Mouse (Mus musculus) forebrain, embryonic 12.5 days (tissue): ENCODE data around the gene Gadd45g. TPM values are rescaled to one million over a fixed set of nuclear protein-coding genes. Genes with fewer than 3 reads are reported as not detected.

ENCODE experiments used
- ATAC-seq: fragments of 200-750 bp; cut with Nextera tagmentation; 2 replicates; pipeline ENCODE4 v1.8.0; 2017; ENCODE audit warnings: moderate TSS enrichment; ENCODE audit not compliant: low FRiP score
- H3K27ac ChIP-seq: fragments of 300-500 bp; sonication (generic); 2 replicates; pipeline ENCODE4 v1.5.1; 2016; ENCODE audit warnings: mild to moderate bottlenecking
- H3K27me3 ChIP-seq: fragments of 300-500 bp; sonication (generic); 2 replicates; pipeline ENCODE4 v1.6.1; 2016; ENCODE audit warnings: mild to moderate bottlenecking
- H3K36me3 ChIP-seq: fragments of 300-500 bp; sonication (generic); replicated peaks from 2 replicates; pipeline ENCODE4 v1.6.1; 2016; ENCODE audit warnings: mild to moderate bottlenecking
- H3K4me1 ChIP-seq: fragments of 300-500 bp; sonication (generic); 2 replicates; pipeline ENCODE4 v1.6.1; 2016
- H3K4me2 ChIP-seq: fragments of 300-500 bp; sonication (generic); 2 replicates; pipeline ENCODE4 v1.6.1; 2016; ENCODE audit warnings: mild to moderate bottlenecking, moderate library complexity
- H3K4me3 ChIP-seq: fragments of 300-500 bp; sonication (generic); replicated peaks from 2 replicates; pipeline ENCODE4 v1.5.1; 2016; ENCODE audit warnings: mild to moderate bottlenecking
- H3K9ac ChIP-seq: fragments of 300-500 bp; sonication (generic); 2 replicates; pipeline ENCODE4 v1.6.1; 2016; ENCODE audit warnings: mild to moderate bottlenecking
- H3K9me3 ChIP-seq: fragments of 300-500 bp; sonication (generic); 2 replicates; pipeline ENCODE4 v1.6.1; 2016
- WGBS: fragments of 180-500 bp; shearing (Covaris S2); methylation state at CpG from one replicate; pipeline ENCODE4 v1.1.7; 2016; 5-methylcytosine and 5-hydroxymethylcytosine counted together
- polyA plus RNA-seq: library from polyadenylated mRNA; unstranded; fragments of >200 nt; fragmentation: Nextera tagmentation; extraction: Ambion mirVana; gene quantifications from 2 replicates; pipeline ENCODE4 v1.2.1, GENCODE M21; 2016

The Gadd45g gene
- polyA plus RNA-seq, result 211 and 218 TPM in 2 replicates

DNA sequence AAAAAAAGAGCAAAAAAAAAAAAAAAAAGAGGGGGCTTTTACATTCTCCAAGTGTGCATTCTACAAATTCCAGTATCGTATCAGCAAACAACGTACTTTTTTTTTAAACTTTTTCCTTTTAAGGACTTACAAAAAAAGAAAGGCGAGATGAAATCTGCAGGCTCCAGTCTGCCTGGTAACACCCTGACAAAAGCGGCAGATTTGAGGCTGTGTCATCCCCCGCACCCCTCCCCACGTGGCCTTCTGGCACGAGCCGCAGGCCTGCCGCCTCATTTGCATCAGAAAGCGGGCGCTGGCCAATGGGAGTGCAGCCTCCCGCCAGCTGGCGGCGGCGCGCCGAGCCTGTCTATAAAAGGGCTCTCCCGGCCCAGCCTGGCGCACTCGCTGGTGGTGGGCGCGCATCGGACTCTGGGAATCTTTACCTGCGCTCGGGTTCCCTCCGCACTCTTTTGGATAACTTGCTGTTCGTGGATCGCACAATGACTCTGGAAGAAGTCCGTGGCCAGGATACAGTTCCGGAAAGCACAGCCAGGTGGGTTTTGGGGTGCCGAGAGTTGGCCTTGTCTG lies at the start of gene Gadd45g:
TSS of gene Gadd45g (plus strand) at position 378 of the 567 bp plus-strand sequence.
- Histone ChIP-seq H3K4me1 (peaks cover 73% of the 10 kb centered on the region), H3K4me3 (peak within 1 kb of the TSS; percentile 68), H3K27me3 (peaks cover 65% of the 10 kb centered on the region), H3K36me3 (no peaks in the 10 kb centered on the region), H3K4me2 (peak within 1 kb of the TSS; percentile 76), H3K27ac (peak within 1 kb of the TSS; percentile 95), H3K9me3 (no peaks in the 10 kb centered on the region), H3K9ac (peak within 1 kb of the TSS; percentile 85)
- peak; percentile 78 for ATAC-seq
- under 1% methylated on average over 31 of the region's 31 CpGs for WGBS

DNA sequence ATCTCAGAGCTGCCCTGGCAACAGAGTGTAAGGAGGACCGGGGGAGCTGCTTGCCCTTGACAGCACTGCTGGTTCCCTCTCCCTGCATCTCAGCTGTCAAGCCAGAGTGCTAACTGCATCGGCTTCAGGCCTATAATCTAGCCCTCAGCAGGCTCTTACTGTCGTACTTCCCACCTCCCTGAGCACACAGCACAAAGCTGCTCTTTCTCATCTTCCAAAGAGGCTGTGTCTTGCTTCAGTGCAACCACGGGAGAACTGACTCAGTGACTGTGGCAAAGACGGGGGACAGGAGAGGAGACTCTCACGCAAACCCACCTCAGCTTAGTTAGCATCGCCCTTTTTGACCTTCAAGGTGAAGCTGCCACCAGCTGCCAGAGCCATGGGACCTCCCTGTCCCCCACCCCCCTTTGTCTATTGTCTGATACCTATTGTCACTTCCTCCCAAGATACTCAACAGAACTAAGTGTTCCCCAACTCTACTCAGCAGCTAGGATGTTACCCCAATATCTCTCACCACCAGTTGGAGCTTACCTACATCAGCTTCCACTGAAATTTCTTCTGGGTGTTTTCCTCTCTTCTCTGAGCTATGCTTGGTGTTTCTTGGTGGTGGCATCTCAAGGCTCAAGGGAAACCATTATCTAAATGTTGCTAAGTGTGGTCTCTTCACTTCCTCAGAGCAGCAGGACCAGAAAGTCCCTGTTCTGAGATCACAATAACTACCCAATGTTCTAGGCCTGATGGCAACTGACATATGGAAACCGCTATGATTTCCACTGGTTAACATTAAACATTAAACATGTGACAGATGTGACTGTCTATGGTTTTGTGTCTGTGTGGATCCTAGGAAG lies 48.4 kb upstream of the Gadd45g start:
- H3K9ac ChIP-seq, result no peak overlapping the region
- no peak overlapping the region for H3K4me2 ChIP-seq
- H3K4me3 ChIP-seq, result no peak overlapping the region
- no peak for ATAC-seq
- H3K36me3 ChIP-seq, result no peaks in the 10 kb centered on the region
- WGBS, result 67% methylated on average over 8 of the region's 8 CpGs
- 0 out of 2 replicates have a peak overlapping the region, but pooled peaks have one; percentile 19 for H3K27ac ChIP-seq
- peaks cover 20% of the 10 kb centered on the region for H3K27me3 ChIP-seq
- no peaks in the 10 kb centered on the region for H3K4me1 ChIP-seq
- no peaks in the 10 kb centered on the region for H3K9me3 ChIP-seq

DNA sequence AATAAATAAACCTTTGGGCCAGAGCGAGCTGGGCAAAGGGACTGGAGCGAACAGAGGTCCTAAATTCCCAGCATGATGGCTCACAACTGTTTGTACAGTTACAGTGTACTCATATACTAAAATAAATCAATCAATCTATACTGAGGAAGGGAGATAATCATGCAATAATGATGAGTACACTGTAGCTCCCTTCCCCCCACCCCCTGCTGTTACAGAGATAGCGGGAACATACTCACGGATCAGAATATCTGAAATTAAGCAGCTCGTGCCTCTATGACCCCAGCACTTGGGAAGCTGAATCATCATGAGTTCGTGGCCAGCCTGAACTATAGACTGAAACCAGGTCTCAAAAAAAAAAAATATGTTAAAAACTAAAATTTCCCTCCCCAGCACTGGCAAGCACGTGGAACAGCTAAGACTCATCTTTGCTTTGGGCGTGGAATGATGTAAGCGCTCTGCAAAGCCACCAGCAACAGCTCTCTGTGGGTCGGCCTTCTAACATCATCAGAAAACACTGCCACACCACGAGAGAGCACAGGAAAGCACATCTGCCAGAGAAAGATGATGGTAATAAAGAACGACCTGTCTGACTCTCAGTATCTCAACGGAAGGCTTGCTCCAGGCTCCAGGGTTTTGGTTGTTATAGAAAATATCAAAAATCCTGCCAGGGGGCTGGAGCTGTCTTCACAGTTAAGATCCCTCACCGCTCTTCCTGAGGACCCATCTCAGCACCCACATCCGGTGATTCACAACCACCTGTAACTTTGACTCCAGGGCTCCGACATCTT lies 46.5 kb upstream of the Gadd45g start:
- no peak overlapping the region for H3K27ac ChIP-seq
- no peak overlapping the region for H3K4me2 ChIP-seq
- H3K36me3 ChIP-seq, result no peaks in the 10 kb centered on the region
- no peak overlapping the region for H3K9ac ChIP-seq
- no peaks in the 10 kb centered on the region for H3K9me3 ChIP-seq
- H3K27me3 ChIP-seq, result peaks cover 16% of the 10 kb centered on the region
- WGBS, result 85% methylated on average over 16 of the region's 16 CpGs
- no peaks in the 10 kb centered on the region for H3K4me1 ChIP-seq
- no peak overlapping the region for H3K4me3 ChIP-seq
- no peak for ATAC-seq

DNA sequence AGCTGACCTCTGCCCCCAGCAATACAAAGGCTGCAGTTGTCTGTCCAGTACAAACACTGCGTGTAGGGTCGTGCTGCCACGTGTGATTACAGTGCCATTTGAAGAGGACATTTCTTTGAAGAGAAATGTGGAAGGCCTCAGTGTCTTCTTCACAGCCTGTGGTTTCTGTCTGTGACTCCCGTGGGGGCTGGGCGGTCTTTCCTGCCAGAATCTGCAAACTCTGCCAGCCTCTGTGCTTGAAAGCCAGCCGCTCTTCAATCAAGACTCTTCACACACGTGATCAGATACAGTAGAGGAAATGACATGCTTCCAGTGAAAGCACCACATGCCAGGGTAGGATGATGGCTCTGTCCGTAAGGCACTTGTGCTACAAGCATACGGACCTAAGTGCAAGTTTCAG lies 45.6 kb upstream of the Gadd45g start:
- ATAC-seq, result no peak
- H3K4me1 ChIP-seq, result peaks cover 3% of the 10 kb centered on the region; the same call in 1 of the 2 replicates
- H3K9ac ChIP-seq, result no peak overlapping the region
- H3K9me3 ChIP-seq, result no peaks in the 10 kb centered on the region
- 0 out of 2 replicates have a peak overlapping the region, but pooled peaks have one; percentile 13 for H3K27ac ChIP-seq
- 70% methylated on average over 9 of the region's 9 CpGs for WGBS
- peaks cover 14% of the 10 kb centered on the region; the same call in 1 of the 2 replicates for H3K27me3 ChIP-seq
- no peaks in the 10 kb centered on the region for H3K36me3 ChIP-seq
- H3K4me2 ChIP-seq, result no peak overlapping the region
- H3K4me3 ChIP-seq, result no peak overlapping the region

DNA sequence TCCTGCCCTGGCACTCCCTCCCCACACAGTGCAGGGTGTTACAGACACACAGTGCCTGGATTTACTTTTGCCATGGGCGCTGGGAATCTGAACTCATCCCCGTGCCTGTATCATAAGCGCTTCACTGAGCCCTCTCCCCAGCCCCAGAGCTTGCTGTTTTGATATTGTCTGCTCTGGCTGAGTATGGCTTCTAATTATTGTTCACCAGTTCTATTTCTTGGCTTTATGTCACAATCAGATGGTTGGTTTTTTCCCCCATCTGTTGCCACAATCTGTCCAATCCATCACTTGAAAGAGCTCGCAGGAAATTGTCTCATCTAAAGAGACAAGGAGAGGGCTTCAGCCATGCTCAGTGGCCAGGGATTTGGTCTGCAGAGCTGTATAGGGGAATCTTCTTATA lies 40.8 kb upstream of the Gadd45g start:
- H3K27me3 ChIP-seq, result peaks cover 6% of the 10 kb centered on the region; the same call in 1 of the 2 replicates
- WGBS, result 72% methylated on average over 4 of the region's 4 CpGs
- peaks cover 3% of the 10 kb centered on the region; the same call in 1 of the 2 replicates for H3K4me1 ChIP-seq
- H3K4me3 ChIP-seq, result no peak overlapping the region
- H3K9me3 ChIP-seq, result no peaks in the 10 kb centered on the region
- ATAC-seq, result no peak
- peak overlapping the region; percentile 37; the same call in 1 of the 2 replicates for H3K27ac ChIP-seq
- no peak overlapping the region for H3K4me2 ChIP-seq
- H3K9ac ChIP-seq, result no peak overlapping the region
- no peaks in the 10 kb centered on the region for H3K36me3 ChIP-seq

DNA sequence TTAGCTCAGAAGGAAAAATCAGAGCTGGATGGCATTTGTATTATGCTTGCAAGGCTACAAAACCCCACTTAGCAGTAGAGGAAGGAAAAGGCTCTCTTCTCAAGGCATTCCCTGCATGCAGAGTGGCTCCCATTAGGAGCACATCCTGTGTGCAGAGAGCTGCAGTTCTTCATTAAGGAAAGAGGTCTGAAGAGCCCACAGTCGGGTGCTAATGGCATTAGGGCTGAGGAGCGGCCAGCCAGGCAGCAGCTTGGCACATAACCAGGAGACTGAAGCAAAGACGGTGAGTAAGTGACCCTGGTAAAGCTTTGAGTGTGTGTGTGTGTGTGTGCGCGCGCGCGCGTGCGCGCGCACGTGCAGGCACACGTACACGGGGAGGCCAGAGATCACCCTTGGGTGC lies 40.3 kb upstream of the Gadd45g start:
- H3K36me3 ChIP-seq, result no peaks in the 10 kb centered on the region
- H3K4me1 ChIP-seq, result peaks cover 3% of the 10 kb centered on the region; the same call in 1 of the 2 replicates
- peak overlapping the region; percentile 37; the same call in 1 of the 2 replicates for H3K27ac ChIP-seq
- H3K27me3 ChIP-seq, result peaks cover 6% of the 10 kb centered on the region; the same call in 1 of the 2 replicates
- H3K9ac ChIP-seq, result no peak overlapping the region
- no peak overlapping the region for H3K4me3 ChIP-seq
- no peak overlapping the region for H3K4me2 ChIP-seq
- WGBS, result 85% methylated on average over 15 of the region's 15 CpGs
- no peaks in the 10 kb centered on the region for H3K9me3 ChIP-seq
- no peak for ATAC-seq

DNA sequence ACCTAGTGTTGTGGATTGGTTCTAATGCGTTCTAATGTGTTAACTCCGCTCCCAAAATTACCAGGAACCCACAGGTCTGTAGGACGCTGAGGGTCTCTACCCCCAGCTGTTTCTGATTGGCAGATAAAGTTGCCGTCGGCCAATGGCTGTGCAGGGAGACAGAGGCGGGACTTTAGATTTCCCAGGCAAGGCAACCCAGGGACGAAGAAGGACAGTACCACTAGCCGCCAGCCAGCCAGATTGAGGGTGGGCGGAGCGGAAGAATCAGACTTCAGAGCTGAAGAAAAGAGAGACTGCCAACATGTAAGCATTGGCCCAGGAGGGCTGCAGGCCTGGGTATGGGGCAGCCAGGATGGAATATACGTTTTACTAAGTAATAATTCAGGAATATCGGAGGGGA lies 38.3 kb upstream of the Gadd45g start:
- WGBS, result 27% methylated on average over 12 of the region's 12 CpGs
- peaks cover 8% of the 10 kb centered on the region for H3K4me1 ChIP-seq

DNA sequence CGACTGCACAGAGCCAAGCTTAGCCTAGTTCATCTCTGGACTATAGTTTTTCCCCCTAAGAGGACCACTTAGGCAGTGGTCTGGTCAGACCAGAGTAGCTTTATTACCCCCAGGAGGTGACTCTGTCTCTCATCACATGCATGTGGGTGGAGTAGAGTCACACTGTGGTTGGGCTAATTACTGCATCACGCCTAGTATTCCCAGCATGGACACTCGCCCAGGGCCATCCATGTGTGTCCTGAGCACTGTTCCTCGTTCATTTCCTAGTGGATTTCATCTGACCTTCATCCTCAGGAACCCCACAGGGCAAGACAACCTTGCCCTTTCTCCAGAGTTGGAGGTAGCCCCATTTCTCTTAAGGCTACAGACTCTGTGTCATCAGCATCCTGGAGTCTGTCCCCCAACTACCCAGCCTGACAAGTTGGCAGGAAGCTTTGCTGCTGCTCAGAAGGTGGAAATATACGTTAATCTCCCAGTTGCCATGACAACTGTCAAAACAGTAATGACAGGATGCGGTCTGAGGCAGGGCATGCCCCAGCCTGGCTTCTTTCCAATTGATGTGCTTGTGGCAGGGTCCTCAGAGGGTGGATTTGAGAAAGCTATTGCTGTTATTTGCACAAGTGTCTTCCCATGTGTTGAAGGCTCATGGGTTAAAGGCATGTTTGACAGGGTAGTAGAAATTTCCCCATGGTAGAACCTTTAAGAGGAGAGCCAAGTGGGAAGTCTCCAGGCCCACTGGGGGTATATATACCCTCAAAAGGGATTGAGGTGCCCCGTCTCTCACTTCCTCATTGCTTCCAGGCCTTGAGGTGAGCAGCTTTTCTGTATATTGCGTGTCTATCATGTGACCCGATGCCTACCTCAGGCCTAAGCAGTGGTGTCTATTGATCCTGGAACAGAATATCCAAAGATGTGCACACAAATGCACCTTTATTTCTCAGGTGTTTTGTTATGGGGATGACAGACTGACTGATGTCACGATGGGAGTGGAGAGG lies 32.6 kb upstream of the Gadd45g start:
- WGBS, result 63% methylated on average over 10 of the region's 10 CpGs
- Histone ChIP-seq H3K36me3 (no peaks in the 10 kb centered on the region), H3K27ac (peak overlapping the region; percentile 64), H3K9ac (no peak overlapping the region), H3K27me3 (no peaks in the 10 kb centered on the region), H3K4me2 (no peak overlapping the region), H3K9me3 (no peaks in the 10 kb centered on the region), H3K4me1 (peaks cover 18% of the 10 kb centered on the region), H3K4me3 (no peak overlapping the region)
- ATAC-seq, result peak; percentile 64; the same call in 1 of the 2 replicates

More for the DNA sequence above, 38.3 kb upstream of the Gadd45g start:
- no peak overlapping the region for H3K4me3 ChIP-seq
- no peaks in the 10 kb centered on the region for H3K9me3 ChIP-seq
- H3K36me3 ChIP-seq, result no peaks in the 10 kb centered on the region
- no peak overlapping the region for H3K9ac ChIP-seq
- H3K27me3 ChIP-seq, result peaks cover 6% of the 10 kb centered on the region; the same call in 1 of the 2 replicates
- no peak overlapping the region for H3K27ac ChIP-seq
- peak; percentile 48; the same call in 1 of the 2 replicates for ATAC-seq
- H3K4me2 ChIP-seq, result no peak overlapping the region

DNA sequence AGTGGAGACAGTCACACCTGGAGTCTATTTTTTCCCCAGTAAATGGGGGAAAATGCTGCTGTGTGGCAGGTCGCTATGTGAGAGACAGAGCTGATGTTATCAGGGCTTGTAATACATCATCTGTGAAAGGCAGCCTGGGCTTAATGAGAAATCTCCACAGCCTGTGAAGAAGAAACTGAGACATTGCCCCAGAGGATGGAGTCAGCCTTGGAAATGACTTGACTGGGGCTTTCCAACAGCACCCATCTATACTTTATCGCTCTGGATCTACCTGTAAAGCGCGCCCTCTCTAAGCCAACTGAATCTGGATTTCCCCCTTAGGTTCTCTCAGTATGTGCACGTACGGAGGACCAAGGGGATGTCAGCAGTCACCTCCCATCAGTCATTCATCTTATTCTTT lies 31.8 kb upstream of the Gadd45g start:
- 0 out of 2 replicates have a peak overlapping the region, but pooled peaks have one; percentile 5 for H3K27ac ChIP-seq
- no peak overlapping the region for H3K4me3 ChIP-seq

DNA sequence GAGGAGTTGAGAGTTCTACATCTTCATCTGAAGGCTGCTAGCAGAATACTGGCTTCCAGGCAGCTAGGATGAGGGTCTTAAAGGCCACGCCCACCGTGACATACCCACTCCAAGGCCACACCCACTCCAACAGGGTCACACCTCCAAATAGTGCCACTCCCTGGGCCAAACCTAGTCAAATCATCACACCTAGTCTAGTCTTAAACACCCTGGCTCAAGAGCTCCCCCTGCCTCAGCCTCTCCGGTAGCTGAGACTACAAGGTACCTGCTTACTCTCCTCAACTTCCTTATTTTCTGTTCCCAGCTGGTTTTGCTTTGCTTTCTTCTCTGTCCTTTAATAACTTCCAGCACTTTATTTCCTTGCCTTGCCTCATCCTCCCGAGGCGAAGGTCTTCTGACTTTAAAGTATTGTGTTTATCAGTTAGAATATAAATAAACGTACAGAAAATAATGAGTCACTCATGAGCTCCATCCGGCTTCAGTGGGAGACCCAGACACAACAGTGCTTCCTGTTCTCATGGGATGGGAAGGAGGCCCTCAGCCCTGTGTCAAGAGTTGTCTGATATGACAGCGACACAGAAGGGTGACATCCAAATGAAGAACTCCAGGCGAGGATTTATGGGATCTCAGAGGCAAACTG lies 30.5 kb upstream of the Gadd45g start:
- H3K27ac ChIP-seq, result 0 out of 2 replicates have a peak overlapping the region, but pooled peaks have one; percentile 19
- H3K27me3 ChIP-seq, result no peaks in the 10 kb centered on the region
- H3K9me3 ChIP-seq, result 0 out of 2 replicates have a peak, but pooled peaks cover 6% of the 10 kb centered on the region
- WGBS, result 82% methylated on average over 9 of the region's 9 CpGs
- no peak for ATAC-seq
- H3K36me3 ChIP-seq, result no peaks in the 10 kb centered on the region
- peaks cover 18% of the 10 kb centered on the region for H3K4me1 ChIP-seq
- no peak overlapping the region for H3K9ac ChIP-seq
- no peak overlapping the region for H3K4me3 ChIP-seq
- no peak overlapping the region for H3K4me2 ChIP-seq

More for the DNA sequence above, 31.8 kb upstream of the Gadd45g start:
- ATAC-seq, result no peak
- Histone ChIP-seq H3K9ac (no peak overlapping the region), H3K4me1 (peaks cover 18% of the 10 kb centered on the region), H3K36me3 (no peaks in the 10 kb centered on the region), H3K27me3 (no peaks in the 10 kb centered on the region), H3K4me2 (no peak overlapping the region), H3K9me3 (no peaks in the 10 kb centered on the region)
- WGBS, result 90% methylated on average over 6 of the region's 6 CpGs
